Mouse (Mus musculus) cerebellum, adult 18-20 months (tissue): ENCODE measurements at regions not wholly inside any gene's neighbourhood (a gene's known extent, or its start where the extent isn't known, plus 50 kb on each side); places are given as distances from the start of the nearest gene placed in this dataset.

ENCODE experiments used
- DNase-seq, 2 experiments: peaks; one replicate each; pipeline ENCODE4 v3.0.0; 2021

GRCm38 (mm10) chr1:35935099-35935651 is 133.0 kb upstream of the Hs6st1 start:
- DNase-seq: no peak

- no peak for DNase-seq
These were observed 131.7 kb upstream of the Hs6st1 start for GRCm38 (mm10) chr1:35936362-35937093.

GRCm38 (mm10) chr1:35940236-35940635 is 128.0 kb upstream of the Hs6st1 start:
- no peak for DNase-seq

DNA sequence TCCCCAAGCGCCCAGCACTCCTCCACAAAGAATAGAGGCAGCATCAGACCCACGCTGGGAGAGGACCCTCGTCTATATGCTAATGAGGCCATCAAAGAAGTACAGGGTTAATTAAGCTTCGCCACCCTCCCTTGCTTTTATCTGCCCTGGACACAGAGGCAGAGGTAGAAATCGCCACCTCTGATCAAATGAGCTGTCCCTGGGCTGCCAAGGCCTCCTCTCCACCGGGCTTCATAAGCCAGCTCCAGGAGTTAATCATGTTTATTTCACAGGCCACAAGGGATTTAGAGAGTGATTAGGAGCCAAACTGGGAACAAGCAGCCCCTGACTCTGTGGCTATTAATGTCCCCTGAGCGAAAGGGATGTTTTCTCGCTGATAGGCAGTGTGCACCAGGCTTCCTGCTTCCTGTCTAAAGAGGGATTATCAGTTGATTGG is 126.5 kb upstream of the Hs6st1 start:
- DNase-seq: no peak

DNA sequence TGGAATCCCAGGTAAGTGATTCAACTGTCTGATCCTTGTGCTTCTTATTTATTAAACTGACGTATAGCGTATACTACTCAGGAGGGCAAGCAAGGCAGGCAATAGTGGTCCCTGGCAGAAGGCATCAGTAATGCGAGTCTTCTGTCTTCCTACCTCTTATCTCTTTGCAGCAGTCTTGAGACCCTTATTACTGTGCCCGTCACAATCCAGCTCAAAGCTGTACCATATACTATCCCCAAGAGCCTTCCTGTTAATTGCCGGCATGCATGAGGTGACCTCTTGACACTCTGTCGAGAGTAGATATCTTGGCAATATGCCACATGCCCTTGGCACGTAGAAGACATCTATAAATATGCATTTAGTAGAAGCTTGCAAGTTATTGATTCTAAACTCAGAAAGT is 126.0 kb upstream of the Hs6st1 start:
- DNase-seq: no peak

- DNase-seq: no peak
These were observed 124.4 kb upstream of the Hs6st1 start for GRCm38 (mm10) chr1:35943800-35944199.

GRCm38 (mm10) chr1:35944376-35944775 is 123.8 kb upstream of the Hs6st1 start:
- no peak for DNase-seq

DNA sequence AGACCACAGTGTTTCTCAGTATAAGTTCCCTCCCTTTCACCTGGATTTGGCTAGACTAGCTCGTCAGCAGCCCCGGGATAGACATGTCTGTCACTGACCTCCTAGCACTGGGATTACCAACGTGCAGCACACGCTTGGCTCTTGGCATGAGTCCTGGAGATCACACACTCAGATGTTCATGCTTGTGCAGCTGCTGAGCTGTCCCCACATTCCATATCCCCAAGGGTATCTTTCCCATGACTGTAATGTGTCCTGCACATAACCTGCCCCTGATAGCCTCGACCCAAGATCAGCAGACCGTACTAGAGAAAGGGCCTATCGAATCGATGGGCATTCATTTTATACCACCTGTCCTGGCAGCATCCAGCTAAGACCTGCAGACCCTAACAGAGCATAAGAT is 123.4 kb upstream of the Hs6st1 start:
- no peak for DNase-seq

DNA sequence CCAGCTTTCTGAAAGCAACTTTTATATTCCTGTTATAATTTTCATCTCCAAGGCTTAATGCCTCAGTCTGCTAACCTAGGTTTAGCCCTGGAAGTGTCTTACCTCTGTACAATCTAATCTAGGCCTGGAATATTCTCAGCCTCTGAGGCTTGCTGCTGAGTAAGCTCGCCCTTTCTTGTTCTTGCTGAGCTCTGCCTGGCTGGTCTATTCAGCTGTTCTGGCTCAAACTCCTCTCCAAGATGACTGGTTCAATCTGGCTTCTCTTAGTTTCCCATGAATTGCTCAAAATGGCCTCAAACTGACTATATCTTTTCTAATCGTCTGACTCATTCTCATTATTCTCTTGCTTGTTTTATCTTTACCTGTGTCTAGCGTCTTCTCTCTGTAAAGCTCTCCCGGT is 122.6 kb upstream of the Hs6st1 start:
- DNase-seq: no peak

DNA sequence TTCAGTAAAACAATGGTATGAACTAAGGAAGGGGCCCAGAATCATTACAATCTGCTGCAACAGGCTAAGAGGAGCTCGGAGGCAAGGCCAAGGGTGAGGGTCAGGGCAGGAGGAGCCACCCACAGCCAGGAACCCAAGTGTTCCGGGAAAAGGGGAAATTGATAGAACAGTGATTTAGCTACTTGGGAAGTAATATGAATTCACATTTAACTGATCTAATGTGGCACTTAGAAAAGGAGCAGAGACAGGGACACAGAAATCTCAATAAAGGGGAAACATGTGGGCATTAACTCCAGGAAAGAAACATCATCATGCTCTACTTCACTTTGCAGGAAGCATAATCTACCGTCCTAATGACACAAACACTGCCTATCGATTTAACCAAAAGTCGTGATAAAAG is 120.1 kb upstream of the Hs6st1 start:
- no peak for DNase-seq

- no peak for DNase-seq
These were observed 117.1 kb upstream of the Hs6st1 start for GRCm38 (mm10) chr1:35951082-35951481.

DNA sequence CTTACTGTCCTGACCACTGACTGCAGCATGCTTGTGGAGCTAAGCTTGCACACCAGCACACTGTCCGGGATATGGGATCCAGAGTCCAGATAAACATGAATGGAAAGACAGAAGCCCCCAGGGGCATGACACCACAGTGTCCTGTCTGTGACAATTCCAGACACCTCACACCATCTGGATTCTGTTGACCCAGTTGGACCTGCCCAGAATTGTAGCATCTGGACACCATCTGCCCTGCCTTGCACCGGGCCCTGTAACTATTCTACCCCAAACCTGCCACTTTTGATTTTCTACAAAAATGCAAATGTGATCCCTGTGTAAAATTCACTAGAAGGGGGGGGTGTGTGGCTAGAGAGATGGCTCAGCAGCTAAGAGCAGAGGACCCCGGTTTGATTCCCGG is 114.5 kb upstream of the Hs6st1 start:
- DNase-seq: no peak

DNA sequence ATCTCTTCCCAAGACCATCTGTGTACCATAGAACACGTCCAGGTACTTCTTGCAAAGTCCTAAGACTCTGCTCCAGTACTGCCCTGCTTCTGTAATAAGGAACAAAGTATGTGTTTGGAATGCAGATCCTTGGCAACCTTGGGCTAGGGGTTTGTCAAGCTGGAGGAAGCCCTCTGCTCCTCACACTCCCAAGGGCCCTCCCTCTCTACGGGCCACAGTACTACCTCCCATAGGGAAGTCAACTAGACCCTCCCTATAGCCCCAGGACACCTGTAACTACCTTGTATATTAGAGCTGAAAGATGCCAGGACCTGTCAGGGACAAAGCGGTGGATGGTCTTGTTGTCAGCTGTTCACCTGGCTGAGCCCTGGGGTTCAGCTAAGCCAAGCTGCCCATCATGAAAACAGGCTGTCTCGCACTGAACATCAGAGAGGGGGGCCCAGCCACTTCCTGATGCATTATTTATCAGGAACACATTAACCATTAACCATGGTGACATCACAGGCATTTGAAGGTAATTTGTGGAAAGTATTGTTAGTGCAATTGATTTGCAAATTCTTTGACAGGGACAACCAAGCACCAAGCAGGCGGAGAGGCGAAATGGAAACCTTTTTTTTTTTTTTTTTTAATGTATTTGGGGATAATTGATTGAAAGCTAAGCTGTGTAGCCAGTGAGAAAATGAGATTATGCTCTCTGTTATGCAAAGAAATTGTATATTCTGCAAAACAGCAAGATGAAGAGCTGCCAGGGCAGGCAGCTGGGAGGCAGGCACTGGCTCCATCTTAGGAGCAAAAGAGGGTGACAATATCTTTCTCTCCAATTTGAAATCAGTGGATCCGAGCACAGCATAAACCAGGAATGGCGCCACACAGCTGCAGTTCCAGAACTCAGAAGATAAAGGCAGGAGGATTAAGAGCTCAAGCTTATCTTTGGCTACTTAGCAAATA is 110.5 kb upstream of the Hs6st1 start:
- no peak for DNase-seq

DNA sequence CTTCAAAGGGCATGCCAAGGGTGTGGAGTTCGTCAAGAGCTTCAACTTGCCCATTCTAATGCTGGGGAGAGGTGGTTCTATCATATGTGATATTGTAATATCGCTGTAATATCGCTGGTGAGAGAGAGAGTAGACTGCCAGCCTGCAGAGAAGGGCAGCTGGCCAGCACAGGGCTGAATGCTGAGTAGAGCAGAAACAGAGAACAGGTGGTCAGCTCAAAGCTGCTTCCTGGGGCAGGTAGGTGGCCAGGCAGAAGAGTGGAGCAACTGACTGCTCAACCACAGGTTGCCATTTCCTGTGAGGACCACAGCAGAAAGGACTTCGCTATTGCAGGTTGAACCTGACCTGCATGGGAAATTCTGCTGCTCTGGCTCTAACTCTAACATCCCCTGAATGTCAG is 108.5 kb upstream of the Hs6st1 start:
- DNase-seq: peak; percentile 81 to 88

DNA sequence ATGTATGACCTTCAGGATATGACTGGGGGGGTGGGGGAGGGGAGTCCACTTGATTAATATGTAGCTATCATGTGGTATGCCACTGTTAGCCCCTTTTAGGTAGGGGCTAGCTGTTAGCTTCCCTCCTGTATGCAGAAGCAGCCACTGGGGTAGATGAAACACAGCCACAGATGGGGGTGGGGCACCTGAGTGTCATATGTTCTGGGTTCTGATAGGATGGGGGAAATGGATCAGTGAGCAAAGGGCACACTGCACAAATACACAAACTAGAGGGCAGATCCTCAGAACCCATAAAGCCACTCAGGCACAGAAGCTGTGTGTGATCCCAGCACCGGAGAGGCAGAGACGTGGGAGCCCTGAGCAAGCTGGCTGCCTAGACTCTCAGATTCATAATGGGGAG is 107.4 kb upstream of the Hs6st1 start:
- no peak for DNase-seq

DNA sequence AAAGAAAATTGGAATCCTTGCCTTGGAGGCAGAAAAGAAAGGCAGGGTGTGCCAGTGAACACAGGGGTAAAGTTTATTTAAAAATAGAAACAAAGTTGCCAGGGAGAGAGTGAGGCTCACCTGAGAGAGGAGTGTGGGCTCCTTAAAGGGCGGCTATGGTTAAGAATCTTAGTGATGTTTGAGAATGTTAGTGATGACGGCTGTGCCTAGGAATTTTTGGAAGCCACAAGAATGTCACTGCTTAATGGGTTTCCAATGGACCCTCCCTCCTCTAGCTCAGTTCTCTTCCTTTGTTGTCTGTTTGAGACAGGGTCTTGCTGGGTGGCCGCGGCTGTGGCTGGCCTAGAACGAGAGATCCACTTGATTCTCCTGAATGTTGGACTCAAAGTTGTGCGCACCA is 106.3 kb upstream of the Hs6st1 start:
- DNase-seq: no peak

DNA sequence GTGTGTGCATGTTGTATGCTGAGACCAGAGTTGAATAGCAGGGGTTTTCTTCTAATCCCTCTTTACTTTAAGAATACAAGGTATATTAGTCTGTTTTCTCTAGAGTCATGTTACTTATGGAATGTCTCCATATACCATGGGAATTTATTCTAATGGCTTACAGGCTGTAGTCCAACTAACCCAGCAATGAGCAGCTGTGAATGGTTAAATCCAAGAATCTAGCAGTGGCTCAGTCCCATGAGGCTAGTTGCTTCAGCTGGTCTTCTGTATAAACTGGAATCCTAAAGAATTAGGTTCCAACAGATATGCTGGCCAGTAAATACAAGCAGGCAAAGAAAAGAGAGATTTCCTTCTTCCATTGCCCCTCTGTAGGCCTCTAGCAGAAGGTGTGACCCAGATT is 99.7 kb upstream of the Hs6st1 start:
- DNase-seq: no peak

- DNase-seq: no peak
These were observed 96.6 kb upstream of the Hs6st1 start for GRCm38 (mm10) chr1:35971435-35972189.

- DNase-seq: no peak
These were observed 96.0 kb upstream of the Hs6st1 start for GRCm38 (mm10) chr1:35972190-35972584.

DNA sequence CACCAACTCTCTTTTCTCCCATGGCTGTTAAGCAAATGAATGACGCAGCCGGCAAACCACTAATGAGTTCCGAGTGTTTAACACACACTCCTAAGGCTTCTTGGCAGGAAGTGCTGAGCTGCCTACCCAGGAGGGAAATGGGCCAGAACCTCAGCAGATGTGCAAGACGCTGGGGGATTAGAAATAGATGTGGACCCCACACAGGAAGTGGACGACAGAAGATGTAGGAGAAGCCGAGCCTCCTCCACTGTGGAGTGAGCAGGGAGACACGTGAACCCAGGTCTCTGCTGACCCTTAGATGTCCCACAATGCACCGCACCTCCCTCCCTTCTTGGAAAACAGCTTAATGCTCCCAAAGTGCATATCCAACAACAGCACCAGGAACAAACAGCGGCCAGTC is 94.8 kb upstream of the Hs6st1 start:
- DNase-seq: no peak

GRCm38 (mm10) chr1:35975611-35976208 is 92.5 kb upstream of the Hs6st1 start:
- no peak for DNase-seq

DNA sequence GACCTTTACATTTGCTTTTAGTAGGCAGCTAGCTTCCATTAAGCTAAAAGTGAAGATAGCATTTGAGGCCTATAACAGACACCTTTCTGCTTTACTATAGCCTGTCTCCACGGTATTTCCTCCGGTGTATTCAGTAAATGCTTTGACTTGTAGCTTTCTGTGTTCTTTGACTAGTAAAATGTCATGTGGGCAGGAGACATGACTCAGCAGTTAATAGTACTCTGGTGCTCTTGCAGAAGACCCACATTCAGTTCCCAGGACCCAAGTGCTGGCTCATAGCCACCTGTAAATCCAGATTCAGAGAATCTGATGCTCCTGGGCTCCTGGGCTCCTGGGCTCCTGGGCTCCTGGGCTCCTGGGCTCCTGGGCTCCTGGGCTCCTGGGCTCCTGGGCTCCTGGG is 91.7 kb upstream of the Hs6st1 start:
- DNase-seq: no peak

GRCm38 (mm10) chr1:35978116-35978515 is 90.1 kb upstream of the Hs6st1 start:
- no peak for DNase-seq
